Mouse (Mus musculus) layer of hippocampus, adult 8-10 months (tissue): Measurements from ENCODE around the gene Anapc7. TPM values are rescaled to one million over a fixed set of nuclear protein-coding genes. Genes with fewer than 3 reads are reported as not detected.

Experiments
- DNase-seq, 2 experiments: peaks; one replicate each; pipeline ENCODE4 v3.0.0; 2022; ENCODE audit warnings: low spot score in 2 of 2
- total RNA-seq, 4 experiments: library from RNA; stranded (reverse); gene quantifications; 2 replicates each; pipeline ENCODE4 v1.2.4; 2022

Anapc7 gene
- total RNA-seq, 4 experiments from 2014 or later = 33.0 to 39.2 (median 36.3) TPM

GRCm38 (mm10) chr5:122493035-122493434 lies 71.5 kb downstream of the Anapc7 start:
- DNase-seq = no peak

GRCm38 (mm10) chr5:122494449-122494848 lies 73.0 kb downstream of the Anapc7 start:
- DNase-seq = no peak

Other genes starting within 250 kb of the Anapc7 start
- gene Hvcn1, start 214.9 kb upstream of the Anapc7 start, total RNA-seq = 10 to 100 TPM in 2 of 4 experiments, 1 to 10 TPM in 2; 2.1 to 22.9 (median 8.2) TPM
- 10 to 100 TPM; 14.7 to 17.7 (median 16.1) TPM for gene Tctn1, start 157.2 kb upstream of the Anapc7 start, total RNA-seq
- gene Pptc7, start 137.3 kb upstream of the Anapc7 start, total RNA-seq = 10 to 100 TPM; 41.0 to 48.0 (median 43.7) TPM
- gene Rad9b, start 67.5 kb upstream of the Anapc7 start, total RNA-seq = 1 to 10 TPM; 3.2 to 5.0 (median 4.1) TPM
- gene Vps29, start 67.3 kb upstream of the Anapc7 start, total RNA-seq = 100 to 1,000 TPM; 164 to 207 (median 188) TPM
- 10 to 100 TPM; 20.7 to 29.4 (median 27.1) TPM for gene Gpn3, start 49.8 kb upstream of the Anapc7 start, total RNA-seq
- 10 to 100 TPM; 70.9 to 74.0 (median 72.8) TPM for gene Fam216a, start 49.3 kb upstream of the Anapc7 start, total RNA-seq
- 100 to 1,000 TPM; 232 to 259 (median 252) TPM for gene Arpc3, start 29.8 kb upstream of the Anapc7 start, total RNA-seq
- gene Atp2a2, start 80.5 kb downstream of the Anapc7 start, total RNA-seq = 100 to 1,000 TPM; 558 to 681 (median 612) TPM
- 10 to 100 TPM; 40.2 to 59.2 (median 48.5) TPM for gene Ift81, start 192.8 kb downstream of the Anapc7 start, total RNA-seq
- 10 to 100 TPM; 10.3 to 16.4 (median 13.1) TPM for gene P2rx7, start 222.2 kb downstream of the Anapc7 start, total RNA-seq